In the genomic region with DNA sequence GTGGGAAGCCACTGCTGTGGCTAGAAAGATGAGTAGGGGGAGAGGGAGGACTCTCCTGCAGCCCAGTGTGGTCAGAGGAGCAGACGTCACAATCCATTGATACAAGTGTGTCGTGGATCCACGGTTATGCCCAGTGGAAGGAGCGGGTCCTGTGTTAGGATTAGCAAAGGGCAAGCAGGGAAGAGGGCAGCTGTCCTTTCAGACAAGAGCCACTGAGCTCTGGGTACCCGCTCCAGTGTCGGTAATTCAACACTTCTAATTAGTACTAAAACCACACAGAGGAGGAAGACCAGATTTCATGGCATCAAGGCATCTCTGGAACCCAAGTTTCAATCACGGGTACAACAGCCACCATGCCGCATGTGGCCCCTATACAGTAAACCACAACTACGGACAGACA, we compare ENCODE assay signal across 23 mouse cellular contexts.
"Had no signal": no experiment of that assay in that cellular context is flagged by ENCODE, and none has a peak within 500 bp of the region (broad histone marks: within the 10 kb centered on the region; RNA-seq: fewer than 3 reads in every experiment).

No protein-coding gene starts in this region.

- DNase-seq: gastrocnemius, postnatal 14 days; gastrocnemius, postnatal 36 days; heart, adult 18-20 months; heart, postnatal 14 days; heart, postnatal 36 days; kidney, adult 11 months; kidney, adult 2 months; kidney, adult 9 months; kidney, postnatal 14 days; kidney, postnatal 36 days; layer of hippocampus, adult 9-11 months; layer of hippocampus, postnatal 36 days; left cerebral cortex, postnatal 4 days had no signal

- ATAC-seq: intestine, embryonic 16.5 days; liver, embryonic 12.5 days had no signal

- H3K27ac ChIP-seq: hindbrain, embryonic 13.5 days; hindbrain, embryonic 15.5 days; hindbrain, postnatal 0 days; kidney, embryonic 15.5 days; kidney, postnatal 0 days; limb, embryonic 13.5 days; limb, embryonic 15.5 days; liver, embryonic 12.5 days had no signal

- H3K27me3 ChIP-seq: hindbrain, embryonic 13.5 days; hindbrain, embryonic 15.5 days; kidney, embryonic 15.5 days; limb, embryonic 13.5 days; limb, embryonic 15.5 days; liver, embryonic 12.5 days had no signal

- H3K36me3 ChIP-seq: hindbrain, embryonic 13.5 days; hindbrain, embryonic 15.5 days; kidney, embryonic 15.5 days; limb, embryonic 13.5 days; limb, embryonic 15.5 days; liver, embryonic 12.5 days had no signal

- H3K4me1 ChIP-seq: liver, embryonic 12.5 days had no signal

- H3K4me2 ChIP-seq: heart, embryonic 11.5 days; hindbrain, embryonic 13.5 days; hindbrain, embryonic 15.5 days; kidney, embryonic 15.5 days; limb, embryonic 13.5 days; limb, embryonic 15.5 days; liver, embryonic 12.5 days had no signal

- H3K9me3 ChIP-seq: hindbrain, embryonic 13.5 days; hindbrain, embryonic 15.5 days; kidney, embryonic 15.5 days; limb, embryonic 15.5 days; liver, embryonic 12.5 days had no signal

- H3K9ac ChIP-seq: hindbrain, embryonic 13.5 days; hindbrain, embryonic 15.5 days; kidney, embryonic 15.5 days; limb, embryonic 13.5 days; limb, embryonic 15.5 days; liver, embryonic 12.5 days had no signal

- H3K4me3 ChIP-seq: hindbrain, embryonic 13.5 days; hindbrain, embryonic 15.5 days; kidney, embryonic 15.5 days; limb, embryonic 13.5 days; limb, embryonic 15.5 days; liver, embryonic 12.5 days had no signal
